Mouse (Mus musculus) heart, postnatal 10 days (tissue): Measurements from ENCODE around the gene Slc22a13. TPM values are rescaled to one million over a fixed set of nuclear protein-coding genes. Genes with fewer than 3 reads are reported as not detected.

Experiments used
- DNase-seq, 2 experiments: peaks; one replicate each; pipeline ENCODE4 v3.0.0; 2021
- intact Hi-C: fragments of 180-260 bp; cut with DNase I; formaldehyde crosslinking; loops from one replicate; pipeline ENCODE4 v1.15.1; 2025
- total RNA-seq, 2 experiments: library from RNA; stranded (reverse); gene quantifications; 2 replicates each; pipeline ENCODE4 v1.2.3; 2021

The Slc22a13 gene
- total RNA-seq, 2 experiments from 2014 or later: not detected

- intact Hi-C loops: no loop called here
- no peak for DNase-seq
Measured at GRCm38 (mm10) chr9:119201653-119202052, 7.2 kb downstream of the Slc22a13 start.

GRCm38 (mm10) chr9:119199151-119199861, 9.6 kb downstream of the Slc22a13 start:
- no peak for DNase-seq
- intact Hi-C loops: no loop called here

- DNase-seq: peak; percentile 16 to 29
- intact Hi-C loops: no loop called here
Measured at GRCm38 (mm10) chr9:119192202-119192990, 16.5 kb downstream of the Slc22a13 start.

GRCm38 (mm10) chr9:119181241-119181728, 27.6 kb downstream of the Slc22a13 start:
- DNase-seq: peak; percentile 49 to 51
- intact Hi-C loops: no loop called here

- DNase-seq: no peak
- intact Hi-C loops: no loop called here
Measured at GRCm38 (mm10) chr9:119179292-119179691, 29.6 kb downstream of the Slc22a13 start.

GRCm38 (mm10) chr9:119167608-119168007, 41.3 kb downstream of the Slc22a13 start:
- no peak for DNase-seq
- intact Hi-C loops: no loop called here

GRCm38 (mm10) chr9:119165548-119165947, 43.4 kb downstream of the Slc22a13 start:
- intact Hi-C loops: no loop called here
- DNase-seq: no peak

GRCm38 (mm10) chr9:119164743-119165142, 44.2 kb downstream of the Slc22a13 start:
- intact Hi-C loops: no loop called here
- DNase-seq: no peak

GRCm38 (mm10) chr9:119160689-119161088, 48.2 kb downstream of the Slc22a13 start:
- DNase-seq: no peak
- intact Hi-C loops: no loop called here

- intact Hi-C loops: loop anchor here (5.0 kb wide), 1 partner anchor 118 kb away; no protein-coding TSS in a partner anchor
- no peak for DNase-seq
Measured at GRCm38 (mm10) chr9:119158861-119159260, 50.0 kb downstream of the Slc22a13 start, which contains the start of gene Gm47289. Gene Gm47289, plus strand, starts transcription at chr9:119159161.

- DNase-seq: peak; percentile 86 to 88
- intact Hi-C loops: loop anchor here (2.0 to 5.0 kb wide), 3 partner anchors 121 to 274 kb away; no protein-coding TSS in a partner anchor
Measured at GRCm38 (mm10) chr9:119156278-119157201, 52.4 kb downstream of the Slc22a13 start, which contains the start of gene Acaa1b. Gene Acaa1b, minus strand, starts transcription at chr9:119157093.

- intact Hi-C loops: loop anchor here (2.0 to 5.0 kb wide), 3 partner anchors 121 to 275 kb away; no protein-coding TSS in a partner anchor
- peak; percentile 13 to 19 for DNase-seq
Measured at GRCm38 (mm10) chr9:119155826-119156225, 53.1 kb downstream of the Slc22a13 start.

- DNase-seq: peak in 1 of 2 experiments; percentile 21
- intact Hi-C loops: loop anchor here (5.0 kb wide), 1 partner anchor 122 kb away; no protein-coding TSS in a partner anchor
Measured at GRCm38 (mm10) chr9:119155416-119155815, 53.5 kb downstream of the Slc22a13 start.

GRCm38 (mm10) chr9:119151751-119152150, 57.1 kb downstream of the Slc22a13 start:
- DNase-seq: no peak
- intact Hi-C loops: no loop called here

- intact Hi-C loops: no loop called here
- DNase-seq: peak; percentile 61 to 78
Measured at GRCm38 (mm10) chr9:119149601-119150000, 59.3 kb downstream of the Slc22a13 start.

- intact Hi-C loops: no loop called here
- no peak for DNase-seq
Measured at GRCm38 (mm10) chr9:119146098-119146770, 62.7 kb downstream of the Slc22a13 start.

GRCm38 (mm10) chr9:119145638-119146037, 63.3 kb downstream of the Slc22a13 start:
- DNase-seq: no peak
- intact Hi-C loops: no loop called here

GRCm38 (mm10) chr9:119145137-119145536, 63.8 kb downstream of the Slc22a13 start:
- intact Hi-C loops: no loop called here
- no peak for DNase-seq

- DNase-seq: no peak
- intact Hi-C loops: no loop called here
Measured at GRCm38 (mm10) chr9:119144696-119145095, 64.2 kb downstream of the Slc22a13 start.

- no peak for DNase-seq
- intact Hi-C loops: no loop called here
Measured at GRCm38 (mm10) chr9:119143372-119143771, 65.5 kb downstream of the Slc22a13 start.
